Mouse (Mus musculus) CH12.LX (cell line): ENCODE measurements at regions not wholly inside any gene's neighbourhood (a gene's known extent, or its start where the extent isn't known, plus 50 kb on each side); places are given as distances from the start of the nearest gene placed in this dataset.

Experiments used
- DNase-seq: peaks from one replicate; pipeline ENCODE4 v3.0.0-alpha.2; 2013; ENCODE audit errors: extremely low read depth
- H3K27ac ChIP-seq: 2 replicates; pipeline ENCODE4 v1.5.1; 2012; ENCODE audit warnings: low read depth, mild to moderate bottlenecking, control low read depth, moderate library complexity; ENCODE audit not compliant: insufficient read depth
- H3K27me3 ChIP-seq: replicated peaks from 2 replicates; pipeline ENCODE3; 2012; ENCODE audit warnings: inconsistent platforms
- H3K36me3 ChIP-seq, 2 experiments: replicated peaks in 1 of 2; 2 replicates each; pipeline versions ENCODE3 to v1.6.1; 2012; ENCODE audit warnings: inconsistent platforms in 1 of 2, low read length in 1 of 2, mild to moderate bottlenecking in 1 of 2, mixed read lengths in 1 of 2, moderate library complexity in 1 of 2; ENCODE audit not compliant: control insufficient read depth in 1 of 2, insufficient read depth in 1 of 2
- H3K4me1 ChIP-seq, 2 experiments: 2 replicates each; pipeline ENCODE4 v1.6.1; 2012; ENCODE audit warnings: inconsistent platforms in 1 of 2, moderate library complexity in 1 of 2; ENCODE audit not compliant: insufficient read depth in 2 of 2, control insufficient read depth in 1 of 2
- H3K4me2 ChIP-seq: 2 replicates; pipeline ENCODE4 v1.6.1; 2012; ENCODE audit warnings: low read depth, mild to moderate bottlenecking, control low read depth; ENCODE audit not compliant: poor library complexity, insufficient read depth, severe bottlenecking
- H3K4me3 ChIP-seq, 3 experiments: fragments of 150-350 bp in 1 of 3; sonication (generic) in 1 of 3; replicated peaks in 1 of 3; 2 replicates each; pipeline versions ENCODE3 to v1.5.1; 2011 to 2012; ENCODE audit warnings: low read depth in 2 of 3, low read length in 2 of 3, mild to moderate bottlenecking in 2 of 3, moderate library complexity in 2 of 3, control low read depth in 1 of 3, improper control_type of control experiment in 1 of 3, inconsistent platforms in 1 of 3, mixed read lengths in 1 of 3; ENCODE audit not compliant: poor library complexity in 1 of 3
- H3K79me2 ChIP-seq: replicated peaks from 2 replicates; pipeline ENCODE4 v1.6.1; 2012; ENCODE audit warnings: mild to moderate bottlenecking, moderate library complexity; ENCODE audit not compliant: control insufficient read depth, poor library complexity, insufficient read depth, severe bottlenecking; ENCODE audit errors: extremely low read depth
- H3K9ac ChIP-seq: 2 replicates; pipeline ENCODE4 v1.6.1; 2012; ENCODE audit warnings: low read depth, mild to moderate bottlenecking, control low read depth, moderate library complexity; ENCODE audit not compliant: insufficient read depth
- H3K9me3 ChIP-seq: replicated peaks from 2 replicates; pipeline ENCODE3; 2012; ENCODE audit warnings: low read length, inconsistent platforms, mixed read lengths
- BHLHE40 ChIP-seq: IDR thresholded peaks from 2 replicates; pipeline ENCODE4 v1.6.1; 2011; ENCODE audit warnings: mild to moderate bottlenecking, low read depth, low read length, improper control_type of control experiment
- ELF1 ChIP-seq: IDR thresholded peaks from 2 replicates; pipeline ENCODE4 v1.6.1; 2014; ENCODE audit warnings: low read depth, mild to moderate bottlenecking, inconsistent platforms, low read length, improper control_type of control experiment
- EP300 ChIP-seq: IDR thresholded peaks from 2 replicates; pipeline ENCODE4 v1.6.1; 2011; ENCODE audit warnings: low read length, improper control_type of control experiment
- HCFC1 ChIP-seq: IDR thresholded peaks from 2 replicates; pipeline ENCODE4 v1.6.1; 2012; ENCODE audit warnings: low read depth, mild to moderate bottlenecking, inconsistent platforms, low read length, improper control_type of control experiment
- MAX ChIP-seq: IDR thresholded peaks from 2 replicates; pipeline ENCODE4 v1.6.1; 2011; ENCODE audit warnings: low read length, improper control_type of control experiment
- MAZ ChIP-seq: IDR thresholded peaks from 2 replicates; pipeline ENCODE4 v1.6.1; 2012; ENCODE audit warnings: low read depth, mild to moderate bottlenecking, inconsistent platforms, low read length, improper control_type of control experiment, moderate library complexity
- MEF2A ChIP-seq: IDR thresholded peaks from 2 replicates; pipeline ENCODE4 v1.6.1; 2014; ENCODE audit warnings: low read depth, mild to moderate bottlenecking, inconsistent platforms, low read length, improper control_type of control experiment, borderline replicate concordance
- MXI1 ChIP-seq: IDR thresholded peaks from 2 replicates; pipeline ENCODE4 v1.6.1; 2011; ENCODE audit warnings: mild to moderate bottlenecking, low read depth, low read length, improper control_type of control experiment
- NELFE ChIP-seq: IDR thresholded peaks from 2 replicates; pipeline ENCODE4 v1.6.1; 2011; ENCODE audit warnings: low read depth, low read length, improper control_type of control experiment
- NRF1 ChIP-seq: IDR thresholded peaks from 2 replicates; pipeline ENCODE4 v1.6.1; 2014; ENCODE audit warnings: low read depth, mild to moderate bottlenecking, inconsistent platforms, low read length, improper control_type of control experiment, moderate library complexity
- SIN3A ChIP-seq: IDR thresholded peaks from 2 replicates; pipeline ENCODE4 v1.6.1; 2012; ENCODE audit warnings: low read length, improper control_type of control experiment, inconsistent platforms
- TCF12 ChIP-seq: IDR thresholded peaks from 2 replicates; pipeline ENCODE4 v1.6.1; 2014; ENCODE audit warnings: low read depth, mild to moderate bottlenecking, inconsistent platforms, low read length, improper control_type of control experiment
- USF1 ChIP-seq: IDR thresholded peaks from 2 replicates; pipeline ENCODE4 v1.6.1; 2014; ENCODE audit warnings: low read depth, mild to moderate bottlenecking, inconsistent platforms, low read length, improper control_type of control experiment
- USF2 ChIP-seq: conservative IDR thresholded peaks from 2 replicates; pipeline ENCODE4 v1.6.1; 2011; ENCODE audit warnings: low read depth, low read length, improper control_type of control experiment
- ZNF384 ChIP-seq: IDR thresholded peaks from 2 replicates; pipeline ENCODE4 v1.6.1; 2012; ENCODE audit warnings: low read depth, low read length, improper control_type of control experiment, inconsistent platforms
- dilution Hi-C: fragments of 300-500 bp; cut with MboI; formaldehyde crosslinking; loops from 2 replicates; pipeline ENCODE4 v1.14.3; 2020; ENCODE audit warnings: low sequenced_read_pairs; ENCODE audit not compliant: extremely low pct_unique_long_range_greater_than_20kb, extremely low pct_ligation_motif_present
- in situ Hi-C: fragments of 300-500 bp; cut with MboI; formaldehyde crosslinking; loops from 3 replicates; pipeline ENCODE4 v1.14.3; 2019; ENCODE audit warnings: low sequenced_read_pairs, low pct_ligation_motif_present, low pct_unique_long_range_greater_than_20kb, mixed read lengths

DNA sequence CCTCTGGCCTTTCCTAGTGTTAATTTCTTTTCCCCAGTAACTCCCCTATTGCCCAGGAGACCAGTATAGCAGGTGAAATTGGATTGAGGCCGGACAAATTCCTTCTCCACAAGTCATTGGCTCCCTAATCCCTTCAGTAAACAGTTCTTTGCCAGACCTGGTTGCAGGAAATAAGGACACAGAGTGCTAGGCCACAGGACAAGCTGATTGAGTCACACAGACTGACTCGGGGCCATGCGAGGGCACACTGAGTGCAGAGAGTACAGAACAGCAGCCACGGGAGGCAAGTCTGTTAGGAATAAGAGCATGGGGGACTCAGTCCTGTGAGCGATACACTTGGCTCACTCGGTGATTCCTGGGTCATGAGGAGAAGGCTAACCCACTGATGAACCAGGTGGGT, 134.3 kb upstream of the Ajap1 start:
- dilution Hi-C loops: no loop called here
- no peaks in the 10 kb centered on the region for H3K4me1 ChIP-seq
- TF ChIP-seq USF1 (no peak), SIN3A (no peak), ZNF384 (no peak), NRF1 (no peak), TCF12 (no peak), USF2 (no peak)
- TF ChIP-seq, all 38 proteins: peak for 0
- in situ Hi-C loops: no loop called here
- Histone ChIP-seq H3K9ac (no peak overlapping the region), H3K79me2 (no peaks in the 10 kb centered on the region), H3K27ac (no peak overlapping the region), H3K4me2 (no peak overlapping the region), H3K36me3 (no peaks in the 10 kb centered on the region), H3K27me3 (no peaks in the 10 kb centered on the region), H3K9me3 (peaks cover 86% of the 10 kb centered on the region), H3K4me3 (no peak overlapping the region)
- DNase-seq: no peak

DNA sequence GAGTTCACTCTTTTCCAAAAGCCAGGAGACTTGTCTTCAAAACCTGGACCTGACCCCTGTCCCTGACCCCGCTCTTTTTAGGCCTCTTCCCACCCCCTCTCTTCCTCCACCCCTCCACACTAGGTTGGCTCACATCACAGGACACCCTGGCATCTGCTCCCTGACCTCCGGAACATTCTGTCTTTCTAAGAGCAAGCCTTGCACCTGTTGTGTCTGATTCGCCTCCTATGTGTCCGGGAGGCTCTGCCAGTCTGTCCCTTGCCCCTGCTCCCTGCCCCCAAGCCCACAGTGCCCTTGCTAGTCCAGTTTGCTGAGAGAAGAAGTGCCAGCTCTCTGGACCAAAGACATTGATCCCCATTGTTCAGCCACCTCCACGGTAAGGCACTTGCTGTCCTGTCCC, 138.3 kb upstream of the Ajap1 start:
- Histone ChIP-seq H3K36me3 (no peaks in the 10 kb centered on the region), H3K4me1 (no peaks in the 10 kb centered on the region), H3K79me2 (no peaks in the 10 kb centered on the region), H3K9me3 (peaks cover 71% of the 10 kb centered on the region), H3K27me3 (no peaks in the 10 kb centered on the region), H3K4me2 (no peak overlapping the region), H3K27ac (no peak overlapping the region), H3K4me3 (no peak overlapping the region), H3K9ac (no peak overlapping the region)
- TF ChIP-seq USF1: no peak
- no peak for TF ChIP-seq MXI1
- no peak for TF ChIP-seq MAX
- no peak for TF ChIP-seq HCFC1
- TF ChIP-seq NELFE: no peak
- TF ChIP-seq MEF2A: no peak
- TF ChIP-seq BHLHE40: no peak
- no peak for DNase-seq
- dilution Hi-C loops (no loop called here), in situ Hi-C loops (no loop called here)

DNA sequence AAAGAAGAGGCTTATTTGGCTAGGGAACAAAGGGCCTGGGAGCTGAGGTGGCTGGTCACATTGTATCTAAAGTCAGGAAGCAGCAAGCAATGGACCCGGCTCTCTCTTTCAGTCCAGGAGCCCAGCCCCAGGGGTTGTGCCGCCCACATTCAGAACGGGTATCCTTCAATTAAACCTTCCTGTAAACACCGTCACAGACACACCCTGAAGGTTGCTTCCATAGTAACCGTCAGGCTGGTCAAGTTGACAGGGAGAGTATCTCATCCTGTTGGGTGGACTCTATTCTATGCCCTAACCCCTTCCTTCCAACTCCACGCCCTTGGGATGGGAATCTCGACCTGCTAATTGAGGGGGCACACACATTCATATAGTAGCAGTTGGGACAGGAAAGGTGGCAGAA, 148.6 kb upstream of the Ajap1 start:
- in situ Hi-C loops: no loop called here
- dilution Hi-C loops: no loop called here
- H3K9me3 ChIP-seq: peaks cover 83% of the 10 kb centered on the region

More for the DNA sequence above, 148.6 kb upstream of the Ajap1 start:
- no peak overlapping the region for H3K4me3 ChIP-seq
- H3K27ac ChIP-seq: no peak overlapping the region
- no peak overlapping the region for H3K9ac ChIP-seq
- no peaks in the 10 kb centered on the region for H3K4me1 ChIP-seq
- H3K36me3 ChIP-seq: no peaks in the 10 kb centered on the region
- H3K27me3 ChIP-seq: no peaks in the 10 kb centered on the region
- no peak for DNase-seq
- no peaks in the 10 kb centered on the region for H3K79me2 ChIP-seq
- H3K4me2 ChIP-seq: no peak overlapping the region
- TF ChIP-seq ZNF384: no peak
- TF ChIP-seq HCFC1: no peak
- no peak for TF ChIP-seq EP300
- no peak for TF ChIP-seq ELF1
- TF ChIP-seq MAZ: no peak
- TF ChIP-seq, all 38 proteins: peak for 0
